Mouse (Mus musculus): ENCODE measurements around the gene Fosl1. TPM values are rescaled to one million over a fixed set of nuclear protein-coding genes. Genes with fewer than 3 reads are reported as not detected.
"Not testable (repeated sequence)": the region's sequence is repeated elsewhere in the genome, so short reads cannot be mapped to it uniquely, and the experiment has no call there.

Fosl1 gene
- polyA plus RNA-seq, 1 experiment from 2014 or later = not detected

DNA sequence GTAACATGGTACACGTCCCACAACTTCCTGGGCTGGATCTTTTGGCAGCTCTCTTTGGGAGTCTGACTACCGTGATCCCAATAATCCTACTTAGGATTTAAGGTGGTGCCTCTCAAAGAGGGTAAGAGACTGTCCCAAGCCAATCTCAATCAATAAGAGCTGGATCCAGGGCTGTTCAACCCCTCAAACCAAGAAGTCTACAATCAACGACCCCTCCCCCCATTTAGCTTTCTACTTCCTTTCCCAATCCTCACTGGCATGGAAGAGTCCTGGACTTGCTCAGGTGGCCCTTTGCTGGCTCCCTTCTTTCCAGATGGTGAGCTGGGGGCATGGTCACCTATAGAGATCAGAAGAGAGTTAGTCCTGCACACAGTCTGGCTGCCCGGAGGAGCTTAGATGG lies 39.4 kb downstream of the Fosl1 start:
- H3K4me3 ChIP-seq (ENCODE audit: low read depth, low read length) = no peak overlapping the region; the same call in 1 of the 2 replicates
- H3K9ac ChIP-seq (ENCODE audit: low read depth, low read length) = no peak overlapping the region; the same call in 1 of the 2 replicates
- H3K9me3 ChIP-seq (ENCODE audit: control insufficient read depth, low read length) = no peaks in the 10 kb centered on the region
- H3K4me1 ChIP-seq (replicated peaks; ENCODE audit: control insufficient read depth, insufficient read depth, low read length) = peaks cover 6% of the 10 kb centered on the region
- H3K27me3 ChIP-seq (ENCODE audit: control insufficient read depth, insufficient read depth, low read length) = no peaks in the 10 kb centered on the region
- 92% methylated on average over 4 of the region's 4 CpGs for WGBS
- 0 out of 2 replicates have a peak, but pooled peaks cover 5% of the 10 kb centered on the region for H3K36me3 ChIP-seq (ENCODE audit: control insufficient read depth, insufficient read depth, low read length)
- H3K27ac ChIP-seq (ENCODE audit: low read depth, low read length) = no peak overlapping the region
- ATAC-seq (ENCODE audit: low FRiP score) (no peak), DNase-seq (ENCODE audit: low spot score) (no peak)
- no peak overlapping the region for H3K4me2 ChIP-seq (replicated peaks; ENCODE audit: low read depth, low read length)

DNA sequence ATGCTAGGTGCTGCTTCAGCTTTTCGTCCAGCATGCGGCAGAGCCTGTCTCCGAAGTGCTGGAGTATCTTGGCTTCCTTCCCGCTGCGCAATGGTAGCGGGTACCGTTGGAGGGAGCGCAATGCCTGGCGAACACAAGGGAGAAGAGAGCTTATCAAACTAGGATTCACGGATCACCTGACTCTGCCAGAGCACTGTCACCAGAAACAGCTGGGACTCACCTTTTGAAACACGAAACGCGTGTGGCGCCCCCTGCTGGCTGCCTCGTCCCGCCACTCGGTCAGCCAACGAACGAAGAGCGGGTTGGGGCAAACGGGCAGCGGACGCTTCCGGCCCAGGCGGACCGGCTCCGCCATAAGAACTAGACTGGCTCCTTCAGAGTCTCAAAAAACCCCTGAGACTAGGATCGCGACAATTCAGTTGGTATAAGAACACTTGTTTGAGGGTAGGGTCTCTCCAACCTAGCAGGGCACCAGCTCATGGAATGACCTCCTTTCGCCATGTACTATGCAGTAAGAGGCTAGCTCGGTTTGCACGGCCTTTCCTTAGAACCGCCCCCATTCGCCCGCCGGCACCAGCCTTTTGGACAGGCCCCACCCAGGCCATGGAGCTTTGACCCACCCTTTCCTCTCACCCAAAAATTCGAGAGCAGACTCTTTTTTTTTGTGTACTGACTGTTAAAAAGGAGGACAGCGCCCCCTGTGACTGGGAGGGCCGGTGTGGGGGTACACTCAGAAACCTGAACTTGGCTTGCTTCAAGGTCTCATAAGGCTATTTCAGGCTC lies 40.6 kb downstream of the Fosl1 start, which contains the start of gene Mus81:
TSS of gene Mus81 (minus strand) at position 635 of the 783 bp plus-strand sequence.
- Histone ChIP-seq H3K9ac (ENCODE audit: low read depth, low read length) (peak within 1 kb of the TSS; percentile 61), H3K4me3 (ENCODE audit: low read depth, low read length) (peak within 1 kb of the TSS; percentile 53), H3K4me2 (replicated peaks; ENCODE audit: low read depth, low read length) (peak within 1 kb of the TSS; percentile 71), H3K27ac (ENCODE audit: low read depth, low read length) (peak within 1 kb of the TSS; percentile 98), H3K27me3 (ENCODE audit: control insufficient read depth, insufficient read depth, low read length) (no peaks in the 10 kb centered on the region), H3K9me3 (ENCODE audit: control insufficient read depth, low read length) (no peaks in the 10 kb centered on the region), H3K4me1 (replicated peaks; ENCODE audit: control insufficient read depth, insufficient read depth, low read length) (peaks cover 8% of the 10 kb centered on the region), H3K36me3 (ENCODE audit: control insufficient read depth, insufficient read depth, low read length) (peaks cover 10% of the 10 kb centered on the region; the same call in 1 of the 2 replicates)
- WGBS = under 1% methylated on average over 39 of the region's 39 CpGs
- ATAC-seq (ENCODE audit: low FRiP score) (peak; percentile 56), DNase-seq (ENCODE audit: low spot score) (peak; percentile 96)

DNA sequence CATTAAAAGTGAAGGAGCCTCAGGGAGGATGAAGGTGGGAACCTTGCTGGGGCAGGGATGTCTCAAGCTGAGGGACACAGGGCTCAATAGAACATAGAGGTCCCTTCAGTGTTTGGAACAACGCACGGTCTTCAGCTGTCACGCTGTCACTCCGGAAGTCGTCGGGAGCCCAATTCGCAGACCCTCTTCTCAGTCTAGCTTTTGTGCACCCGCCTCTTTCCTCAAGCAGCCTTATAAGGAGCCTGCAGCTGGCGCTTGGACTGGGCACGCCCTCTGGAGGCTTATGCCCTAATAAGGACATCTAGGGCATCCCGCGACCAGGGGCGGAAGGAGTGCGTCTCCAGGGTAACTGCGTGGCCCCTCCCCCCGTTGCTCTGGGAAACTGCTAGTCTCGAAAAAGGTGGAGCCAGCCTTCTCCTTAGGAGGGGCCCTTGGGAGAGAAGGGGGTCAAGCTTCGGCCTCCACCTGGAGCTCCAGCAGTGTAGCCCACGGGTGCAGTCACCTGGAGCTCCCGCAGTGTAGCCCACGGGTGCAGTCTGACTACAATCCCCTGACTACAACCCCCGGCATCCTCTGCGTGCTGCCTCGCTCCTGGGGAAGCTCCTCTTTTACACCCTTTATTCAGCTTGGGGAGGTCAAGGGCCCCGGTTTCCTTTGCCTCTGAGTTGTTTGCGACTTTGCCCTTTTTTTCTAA lies 41.7 kb downstream of the Fosl1 start:
- Histone ChIP-seq H3K4me1 (replicated peaks; ENCODE audit: control insufficient read depth, insufficient read depth, low read length) (peaks cover 8% of the 10 kb centered on the region), H3K4me3 (ENCODE audit: low read depth, low read length) (peak overlapping the region; percentile 53), H3K9ac (ENCODE audit: low read depth, low read length) (peak overlapping the region; percentile 51), H3K4me2 (replicated peaks; ENCODE audit: low read depth, low read length) (peak overlapping the region; percentile 71), H3K9me3 (ENCODE audit: control insufficient read depth, low read length) (no peaks in the 10 kb centered on the region), H3K27me3 (ENCODE audit: control insufficient read depth, insufficient read depth, low read length) (no peaks in the 10 kb centered on the region), H3K27ac (ENCODE audit: low read depth, low read length) (peak overlapping the region; percentile 98), H3K36me3 (ENCODE audit: control insufficient read depth, insufficient read depth, low read length) (peaks cover 10% of the 10 kb centered on the region; the same call in 1 of the 2 replicates)
- DNase-seq (ENCODE audit: low spot score) (peak; percentile 98), ATAC-seq (ENCODE audit: low FRiP score) (peak; percentile 83)
- WGBS = under 1% methylated on average over 26 of the region's 26 CpGs

DNA sequence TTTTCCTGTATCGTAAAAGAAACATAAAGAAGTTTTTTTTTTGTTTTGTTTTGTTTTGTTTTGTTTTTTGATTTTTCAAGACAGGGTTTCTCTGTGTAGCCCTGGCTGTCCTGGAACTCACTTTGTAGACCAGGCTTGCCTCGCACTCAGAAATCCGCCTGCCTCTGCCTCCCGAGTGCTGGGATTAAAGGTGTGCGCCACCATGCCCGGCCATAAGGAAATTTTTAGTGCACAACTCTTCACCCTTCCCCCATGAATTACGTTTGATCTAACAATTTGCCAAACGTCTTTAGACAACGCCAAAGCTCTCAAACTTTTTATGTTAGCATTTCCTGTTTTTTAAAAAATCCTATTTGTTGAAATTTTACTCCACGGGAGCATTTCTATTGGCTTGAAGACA lies 42.4 kb downstream of the Fosl1 start:
- Histone ChIP-seq H3K27ac (ENCODE audit: low read depth, low read length) (peak overlapping the region; percentile 98), H3K36me3 (ENCODE audit: control insufficient read depth, insufficient read depth, low read length) (peaks cover 10% of the 10 kb centered on the region; the same call in 1 of the 2 replicates), H3K4me3 (ENCODE audit: low read depth, low read length) (peak overlapping the region; percentile 99)
- H3K27me3 ChIP-seq (ENCODE audit: control insufficient read depth, insufficient read depth, low read length); ATAC-seq (ENCODE audit: low FRiP score); H3K4me2 ChIP-seq (replicated peaks; ENCODE audit: low read depth, low read length); H3K4me1 ChIP-seq (replicated peaks; ENCODE audit: control insufficient read depth, insufficient read depth, low read length); H3K9ac ChIP-seq (ENCODE audit: low read depth, low read length); H3K9me3 ChIP-seq (ENCODE audit: control insufficient read depth, low read length); DNase-seq (ENCODE audit: low spot score): not testable (repeated sequence)
- 54% methylated on average over 10 of the region's 10 CpGs for WGBS

DNA sequence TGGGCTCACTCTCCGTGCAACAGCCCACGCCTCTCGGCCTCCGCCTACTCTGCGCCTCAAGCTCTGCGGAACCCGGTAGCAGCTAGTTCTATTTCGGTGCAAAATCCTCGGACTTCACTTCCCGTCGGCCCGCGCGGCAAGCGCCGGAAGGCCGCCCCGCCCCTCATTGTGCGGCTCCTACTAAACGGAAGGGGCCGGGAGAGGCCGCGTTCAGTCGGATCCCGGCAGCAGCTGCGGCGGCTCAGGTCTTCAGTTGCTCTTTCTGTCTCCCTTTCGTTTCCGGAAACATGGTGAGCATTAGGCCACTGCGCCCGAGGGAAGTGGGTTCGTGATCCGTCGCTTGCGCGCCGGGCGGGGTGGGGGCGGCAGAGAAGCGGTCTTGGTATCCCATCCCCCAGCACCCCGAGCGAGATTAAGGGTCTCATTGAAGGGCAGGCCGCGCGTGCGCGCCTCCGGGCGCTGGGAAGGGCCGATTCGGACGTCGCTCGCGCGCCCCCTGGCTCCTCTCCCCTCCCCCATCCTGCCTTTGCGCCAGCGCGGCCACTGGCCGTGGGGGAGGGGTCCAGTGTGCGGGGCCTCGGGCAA lies 43.1 kb downstream of the Fosl1 start, which contains the start of gene Cfl1:
TSS of gene Cfl1 (plus strand) at position 143 of the 585 bp plus-strand sequence.
- H3K4me1 ChIP-seq (replicated peaks; ENCODE audit: control insufficient read depth, insufficient read depth, low read length) = peaks cover 8% of the 10 kb centered on the region
- DNase-seq (ENCODE audit: low spot score) (peak; percentile 96), ATAC-seq (ENCODE audit: low FRiP score) (peak; percentile 67)
- peak within 1 kb of the TSS; percentile 99 for H3K4me3 ChIP-seq (ENCODE audit: low read depth, low read length)
- no peaks in the 10 kb centered on the region for H3K9me3 ChIP-seq (ENCODE audit: control insufficient read depth, low read length)
- peak within 1 kb of the TSS; percentile 85 for H3K4me2 ChIP-seq (replicated peaks; ENCODE audit: low read depth, low read length)
- under 1% methylated on average over 61 of the region's 62 CpGs for WGBS
- peak within 1 kb of the TSS; percentile 98 for H3K27ac ChIP-seq (ENCODE audit: low read depth, low read length)
- no peaks in the 10 kb centered on the region for H3K27me3 ChIP-seq (ENCODE audit: control insufficient read depth, insufficient read depth, low read length)
- H3K9ac ChIP-seq (ENCODE audit: low read depth, low read length) = peak within 1 kb of the TSS; percentile 97
- H3K36me3 ChIP-seq (ENCODE audit: control insufficient read depth, insufficient read depth, low read length) = peaks cover 10% of the 10 kb centered on the region; the same call in 1 of the 2 replicates

DNA sequence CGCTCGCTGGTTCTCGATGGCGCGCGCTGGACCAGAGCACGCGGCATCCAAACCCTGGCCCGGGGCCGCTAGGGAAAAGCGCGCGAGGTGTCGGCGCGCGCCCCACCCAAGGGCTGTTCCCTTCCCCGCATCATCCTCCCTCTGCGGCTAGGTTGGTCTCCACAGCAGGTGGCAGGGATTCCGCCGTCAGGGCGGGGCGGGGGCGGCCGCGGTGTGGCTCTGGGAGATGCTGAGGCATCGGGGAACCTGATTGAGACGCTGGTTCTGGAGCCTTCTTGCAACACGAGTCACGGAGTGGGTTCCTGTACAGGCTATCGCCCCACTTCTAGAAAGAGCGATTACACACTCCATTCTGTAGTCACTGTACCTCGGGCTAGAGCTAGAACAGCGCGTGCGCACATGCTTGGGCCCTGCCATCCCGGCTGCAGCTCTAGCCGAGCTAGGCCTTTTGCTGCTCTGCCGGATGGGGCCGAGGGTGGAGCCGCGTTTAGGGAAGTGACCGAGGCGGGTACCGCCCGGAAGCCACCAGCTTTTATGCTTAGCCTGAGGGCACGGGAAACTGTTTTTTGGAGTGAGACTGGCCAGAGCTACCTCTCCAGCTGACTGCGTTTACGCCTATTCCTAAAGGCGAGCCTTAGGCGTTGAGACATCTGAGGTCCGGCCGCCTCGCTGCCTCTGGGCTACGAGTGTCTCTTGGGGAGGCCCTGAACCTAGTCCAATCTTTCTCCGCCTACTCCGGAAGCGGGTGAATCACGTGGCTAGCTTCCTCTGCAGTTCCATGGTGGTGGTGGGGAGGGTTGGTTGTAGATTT lies 43.8 kb downstream of the Fosl1 start:
- WGBS = under 1% methylated on average over 55 of the region's 59 CpGs
- Histone ChIP-seq H3K4me1 (replicated peaks; ENCODE audit: control insufficient read depth, insufficient read depth, low read length) (peaks cover 8% of the 10 kb centered on the region), H3K4me2 (replicated peaks; ENCODE audit: low read depth, low read length) (peak overlapping the region; percentile 85), H3K36me3 (ENCODE audit: control insufficient read depth, insufficient read depth, low read length) (peaks cover 10% of the 10 kb centered on the region; the same call in 1 of the 2 replicates), H3K27me3 (ENCODE audit: control insufficient read depth, insufficient read depth, low read length) (no peaks in the 10 kb centered on the region), H3K27ac (ENCODE audit: low read depth, low read length) (peak overlapping the region; percentile 98), H3K4me3 (ENCODE audit: low read depth, low read length) (peak overlapping the region; percentile 99), H3K9me3 (ENCODE audit: control insufficient read depth, low read length) (no peaks in the 10 kb centered on the region), H3K9ac (ENCODE audit: low read depth, low read length) (peak overlapping the region; percentile 97)
- DNase-seq (ENCODE audit: low spot score) (peak; percentile 80), ATAC-seq (ENCODE audit: low FRiP score) (peak; percentile 53)

DNA sequence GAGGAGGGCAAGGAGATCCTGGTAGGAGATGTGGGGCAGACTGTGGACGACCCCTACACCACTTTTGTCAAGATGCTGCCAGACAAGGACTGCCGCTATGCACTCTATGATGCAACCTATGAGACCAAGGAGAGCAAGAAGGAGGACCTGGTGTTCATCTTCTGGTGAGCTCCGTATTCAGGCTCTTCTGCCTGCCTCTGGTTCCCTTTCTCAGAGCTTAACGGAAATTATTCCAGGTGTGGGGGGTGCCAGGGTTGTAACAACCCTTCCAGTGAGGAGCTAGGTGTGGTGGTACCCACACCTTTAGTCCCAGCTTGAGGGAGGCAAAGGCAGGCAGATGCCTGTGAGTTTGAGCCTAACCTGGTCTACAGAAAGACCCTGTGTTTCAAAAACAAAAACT lies 45.3 kb downstream of the Fosl1 start:
- peaks cover 3% of the 10 kb centered on the region for H3K4me1 ChIP-seq (replicated peaks; ENCODE audit: control insufficient read depth, insufficient read depth, low read length)
- no peak for DNase-seq (ENCODE audit: low spot score)
- H3K4me2 ChIP-seq (replicated peaks; ENCODE audit: low read depth, low read length) = no peak overlapping the region
- ATAC-seq (ENCODE audit: low FRiP score) = no peak
- H3K4me3 ChIP-seq (ENCODE audit: low read depth, low read length) = peak overlapping the region; percentile 10; the same call in 1 of the 2 replicates
- H3K27me3 ChIP-seq (ENCODE audit: control insufficient read depth, insufficient read depth, low read length) = no peaks in the 10 kb centered on the region
- H3K27ac ChIP-seq (ENCODE audit: low read depth, low read length) = no peak overlapping the region
- WGBS = 93% methylated on average over 4 of the region's 4 CpGs
- no peak overlapping the region for H3K9ac ChIP-seq (ENCODE audit: low read depth, low read length)
- no peaks in the 10 kb centered on the region for H3K9me3 ChIP-seq (ENCODE audit: control insufficient read depth, low read length)
- H3K36me3 ChIP-seq (ENCODE audit: control insufficient read depth, insufficient read depth, low read length) = peaks cover 10% of the 10 kb centered on the region; the same call in 1 of the 2 replicates

DNA sequence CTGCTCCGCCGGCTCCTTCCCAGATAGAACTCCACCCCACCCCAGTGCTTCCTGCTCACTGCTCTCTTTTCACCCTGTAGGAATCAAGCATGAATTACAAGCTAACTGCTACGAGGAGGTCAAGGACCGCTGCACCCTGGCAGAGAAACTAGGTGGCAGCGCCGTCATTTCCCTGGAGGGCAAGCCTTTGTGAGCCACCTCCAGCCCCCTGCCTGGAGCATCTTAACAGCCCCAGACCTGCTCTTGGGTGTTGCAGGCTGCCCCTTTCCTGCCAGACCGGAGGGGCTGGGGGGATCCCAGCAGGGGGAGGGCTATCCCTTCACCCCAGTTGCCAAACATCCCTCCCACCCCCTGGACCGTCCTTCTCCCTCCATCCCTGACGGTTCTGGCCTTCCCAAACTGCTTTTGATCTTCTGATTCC lies 46.0 kb downstream of the Fosl1 start:
- DNase-seq (ENCODE audit: low spot score); H3K9me3 ChIP-seq (ENCODE audit: control insufficient read depth, low read length); H3K4me3 ChIP-seq (ENCODE audit: low read depth, low read length); H3K9ac ChIP-seq (ENCODE audit: low read depth, low read length); H3K27ac ChIP-seq (ENCODE audit: low read depth, low read length); ATAC-seq (ENCODE audit: low FRiP score); H3K4me1 ChIP-seq (replicated peaks; ENCODE audit: control insufficient read depth, insufficient read depth, low read length); H3K4me2 ChIP-seq (replicated peaks; ENCODE audit: low read depth, low read length); H3K27me3 ChIP-seq (ENCODE audit: control insufficient read depth, insufficient read depth, low read length): not testable (repeated sequence)
- WGBS = 74% methylated on average over 9 of the region's 9 CpGs
- peaks cover 10% of the 10 kb centered on the region; the same call in 1 of the 2 replicates for H3K36me3 ChIP-seq (ENCODE audit: control insufficient read depth, insufficient read depth, low read length)

Data from hindbrain, embryonic 11.5 days (tissue).